Mouse (Mus musculus) small intestine, adult 2 months (tissue): Measurements from ENCODE around the gene Sez6l.

Source experiments
- CTCF ChIP-seq: fragments of 200-500 bp; IDR thresholded peaks from 2 replicates; pipeline ENCODE4 v1.5.1; 2012; ENCODE audit warnings: low read depth, mild to moderate bottlenecking, control low read depth, inconsistent platforms, low read length, moderate library complexity, mixed read lengths; ENCODE audit not compliant: insufficient replicate concordance, insufficient read length; ENCODE audit errors: extremely low read depth
- POLR2A ChIP-seq: fragments of 200-500 bp; IDR thresholded peaks from 2 replicates; pipeline ENCODE4 v1.6.1; 2012; ENCODE audit warnings: low read depth, mild to moderate bottlenecking, control low read depth, inconsistent platforms, low read length, moderate library complexity

GRCm38 (mm10) chr5:112523796-112524195 is 53.2 kb downstream of the Sez6l start:
- TF ChIP-seq CTCF = no peak
- TF ChIP-seq POLR2A = no peak
